Mouse (Mus musculus): ENCODE data around the gene Efcab14.

GRCm38 (mm10) chr4:115709792-115710418 lies 27.6 kb upstream of the Efcab14 start:
- TF ChIP-seq POLR2A (IDR thresholded peaks at IDR 0.05; ENCODE audit: low read depth, low read length) (no peak), CTCF (IDR thresholded peaks at IDR 0.05; ENCODE audit: borderline replicate concordance, insufficient read depth, low read length) (0 out of 2 replicates have a peak, but pooled peaks have one; percentile 44)

Data from embryonic fibroblast, embryonic 13.5 days (primary cell).